Mouse (Mus musculus): ENCODE measurements around the gene Dmrtb1. TPM values are rescaled to one million over a fixed set of nuclear protein-coding genes. Genes with fewer than 3 reads are reported as not detected.

Gene Dmrtb1
- total and polyA plus RNA-seq, 3 experiments = not detected

GRCm38 (mm10) chr4:107681099-107681849, 2.8 kb downstream of the Dmrtb1 start:
- Histone ChIP-seq H3K4me3 (replicated peaks in 1 of 3; ENCODE audit: low read depth in 2 of 3, low read length in 2 of 3, poor library complexity in 1 of 3) (no peak overlapping the region), H3K27ac (ENCODE audit: insufficient read depth, low read depth) (no peak overlapping the region), H3K9me3 (replicated peaks; ENCODE audit: low read length) (no peaks in the 10 kb centered on the region), H3K36me3 (replicated peaks in 1 of 2; ENCODE audit: control insufficient read depth in 1 of 2, insufficient read depth in 1 of 2, low read length in 1 of 2) (no peaks in the 10 kb centered on the region), H3K4me1 (ENCODE audit: control insufficient read depth in 1 of 2, insufficient read depth in 2 of 2) (peaks cover 9 to 18% of the 10 kb centered on the region in 2 experiments), H3K27me3 (replicated peaks) (peaks cover 6% of the 10 kb centered on the region), H3K9ac (ENCODE audit: insufficient read depth, low read depth) (no peak overlapping the region), H3K4me2 (ENCODE audit: insufficient read depth, low read depth, poor library complexity, severe bottlenecking) (no peak overlapping the region), H3K79me2 (replicated peaks; ENCODE audit: control insufficient read depth, extremely low read depth, insufficient read depth, poor library complexity, severe bottlenecking) (no peaks in the 10 kb centered on the region)
- no peak for DNase-seq (ENCODE audit: extremely low read depth)
- dilution Hi-C loops (cut with MboI; ENCODE audit: extremely low pct_ligation_motif_present, extremely low pct_unique_long_range_greater_than_20kb, low sequenced_read_pairs) = no loop called here
- TF ChIP-seq TCF12 (IDR thresholded peaks at IDR 0.05; ENCODE audit: low read depth, low read length) (no peak), MAX (IDR thresholded peaks at IDR 0.05; ENCODE audit: low read length) (no peak), UBTF (IDR thresholded peaks at IDR 0.05; ENCODE audit: low read depth, low read length) (no peak), ZC3H11A (IDR thresholded peaks at IDR 0.05; ENCODE audit: low read depth, low read length) (no peak), RAD21 (IDR thresholded peaks at IDR 0.05; ENCODE audit: low read depth, low read length) (no peak), USF2 (conservative IDR thresholded peaks at IDR 0.05; ENCODE audit: low read depth, low read length) (no peak)
- in situ Hi-C loops (cut with MboI; ENCODE audit: low pct_ligation_motif_present, low pct_unique_long_range_greater_than_20kb, low sequenced_read_pairs) = no loop called here

GRCm38 (mm10) chr4:107680311-107681098, 3.5 kb downstream of the Dmrtb1 start:
- H3K9me3 ChIP-seq (replicated peaks; ENCODE audit: low read length) = no peaks in the 10 kb centered on the region
- H3K27ac ChIP-seq (ENCODE audit: insufficient read depth, low read depth) = no peak overlapping the region
- H3K27me3 ChIP-seq (replicated peaks) = peaks cover 11% of the 10 kb centered on the region
- no peak for DNase-seq (ENCODE audit: extremely low read depth)
- TF ChIP-seq NRF1 (IDR thresholded peaks at IDR 0.05; ENCODE audit: low read depth, low read length) = no peak
- peaks cover 7 to 23% of the 10 kb centered on the region in 2 experiments for H3K4me1 ChIP-seq (ENCODE audit: control insufficient read depth in 1 of 2, insufficient read depth in 2 of 2)
- in situ Hi-C loops (cut with MboI; ENCODE audit: low pct_ligation_motif_present, low pct_unique_long_range_greater_than_20kb, low sequenced_read_pairs) (no loop called here), dilution Hi-C loops (cut with MboI; ENCODE audit: extremely low pct_ligation_motif_present, extremely low pct_unique_long_range_greater_than_20kb, low sequenced_read_pairs) (no loop called here)
- no peak overlapping the region for H3K9ac ChIP-seq (ENCODE audit: insufficient read depth, low read depth)
- H3K4me2 ChIP-seq (ENCODE audit: insufficient read depth, low read depth, poor library complexity, severe bottlenecking) = no peak overlapping the region
- no peak overlapping the region for H3K4me3 ChIP-seq (replicated peaks in 1 of 3; ENCODE audit: low read depth in 2 of 3, low read length in 2 of 3, poor library complexity in 1 of 3)
- no peaks in the 10 kb centered on the region for H3K79me2 ChIP-seq (replicated peaks; ENCODE audit: control insufficient read depth, extremely low read depth, insufficient read depth, poor library complexity, severe bottlenecking)
- no peaks in the 10 kb centered on the region for H3K36me3 ChIP-seq (replicated peaks in 1 of 2; ENCODE audit: control insufficient read depth in 1 of 2, insufficient read depth in 1 of 2, low read length in 1 of 2)

DNA sequence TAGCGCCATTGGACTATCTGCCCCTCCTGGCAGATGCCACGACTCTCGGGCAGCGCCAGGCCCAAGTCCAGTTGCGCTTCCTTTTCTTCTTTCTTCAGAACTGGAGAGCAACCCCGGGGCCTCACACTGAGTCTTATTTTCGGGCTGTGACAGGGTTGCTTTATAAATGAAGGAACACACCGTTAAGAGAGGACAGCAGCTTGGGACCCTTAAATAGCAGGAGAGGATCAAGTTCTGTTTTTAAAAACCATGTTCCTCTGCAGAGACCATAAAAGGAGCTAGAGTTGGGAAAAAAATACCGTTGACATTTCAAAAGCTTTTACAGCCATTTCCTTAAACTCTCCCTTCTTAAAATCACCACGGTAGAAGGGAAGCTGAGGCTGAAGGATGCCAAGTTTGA, 8.4 kb downstream of the Dmrtb1 start:
- H3K9me3 ChIP-seq (replicated peaks; ENCODE audit: low read length) = no peaks in the 10 kb centered on the region
- H3K36me3 ChIP-seq (replicated peaks in 1 of 2; ENCODE audit: control insufficient read depth in 1 of 2, insufficient read depth in 1 of 2, low read length in 1 of 2) = no peaks in the 10 kb centered on the region
- dilution Hi-C loops (cut with MboI; ENCODE audit: extremely low pct_ligation_motif_present, extremely low pct_unique_long_range_greater_than_20kb, low sequenced_read_pairs) (no loop called here), in situ Hi-C loops (cut with MboI; ENCODE audit: low pct_ligation_motif_present, low pct_unique_long_range_greater_than_20kb, low sequenced_read_pairs) (no loop called here)
- H3K4me2 ChIP-seq (ENCODE audit: insufficient read depth, low read depth, poor library complexity, severe bottlenecking) = no peak overlapping the region
- H3K4me1 ChIP-seq (ENCODE audit: control insufficient read depth in 1 of 2, insufficient read depth in 2 of 2) = peaks cover 6 to 35% of the 10 kb centered on the region in 2 experiments
- no peak overlapping the region for H3K27ac ChIP-seq (ENCODE audit: insufficient read depth, low read depth)
- no peak overlapping the region for H3K4me3 ChIP-seq (replicated peaks in 1 of 3; ENCODE audit: low read depth in 2 of 3, low read length in 2 of 3, poor library complexity in 1 of 3)
- peaks cover 42% of the 10 kb centered on the region for H3K27me3 ChIP-seq (replicated peaks)
- no peak overlapping the region for H3K9ac ChIP-seq (ENCODE audit: insufficient read depth, low read depth)
- DNase-seq (ENCODE audit: extremely low read depth) = no peak
- TF ChIP-seq ELF1 (IDR thresholded peaks at IDR 0.05; ENCODE audit: low read depth, low read length) (no peak), E2F4 (IDR thresholded peaks at IDR 0.05; ENCODE audit: insufficient replicate concordance, low read depth, low read length) (no peak), JUND (conservative IDR thresholded peaks at IDR 0.05; ENCODE audit: low read depth, low read length) (no peak), UBTF (IDR thresholded peaks at IDR 0.05; ENCODE audit: low read depth, low read length) (no peak), MYC (IDR thresholded peaks at IDR 0.05; ENCODE audit: low read depth, low read length) (no peak)
- H3K79me2 ChIP-seq (replicated peaks; ENCODE audit: control insufficient read depth, extremely low read depth, insufficient read depth, poor library complexity, severe bottlenecking) = no peaks in the 10 kb centered on the region
